Mouse (Mus musculus) heart, adult 2 months (tissue): ENCODE results near the gene Pramel1. TPM values are rescaled to one million over a fixed set of nuclear protein-coding genes. Genes with fewer than 3 reads are reported as not detected.
"Not testable (repeated sequence)": the region's sequence is repeated elsewhere in the genome, so short reads cannot be mapped to it uniquely, and the experiment has no call there.

Experiments
- DNase-seq, 2 experiments: peaks; one replicate each; pipeline ENCODE4 v3.0.0; 2021
- H3K27ac ChIP-seq: fragments of 200-600 bp; 2 replicates; pipeline ENCODE4 v1.8.1; 2022
- H3K27me3 ChIP-seq: fragments of 200-500 bp; 2 replicates; pipeline ENCODE4 v1.6.1; 2012; ENCODE audit warnings: mild to moderate bottlenecking, low read length, inconsistent platforms, mixed read lengths; ENCODE audit not compliant: control insufficient read depth, insufficient read depth
- H3K36me3 ChIP-seq: fragments of 200-500 bp; 2 replicates; pipeline ENCODE4 v1.6.1; 2012; ENCODE audit warnings: low read length, inconsistent platforms; ENCODE audit not compliant: control insufficient read depth, insufficient read depth
- H3K4me1 ChIP-seq: fragments of 200-500 bp; 2 replicates; pipeline ENCODE4 v1.6.1; 2011; ENCODE audit warnings: low read length; ENCODE audit not compliant: control insufficient read depth, insufficient read depth
- H3K4me3 ChIP-seq: fragments of 200-600 bp; 2 replicates; pipeline ENCODE4 v1.8.1; 2022
- H3K79me2 ChIP-seq: fragments of 200-500 bp; replicated peaks from 2 replicates; pipeline ENCODE4 v1.6.1; 2012; ENCODE audit warnings: mild to moderate bottlenecking, inconsistent platforms, low read length, moderate library complexity, mixed read lengths; ENCODE audit not compliant: control insufficient read depth, insufficient read depth
- H3K9ac ChIP-seq: fragments of 200-500 bp; 2 replicates; pipeline ENCODE4 v1.6.1; 2012; ENCODE audit warnings: low read depth, mild to moderate bottlenecking, control low read depth, inconsistent platforms, low read length, mixed read lengths
- CTCF ChIP-seq: fragments of 200-600 bp; IDR thresholded peaks from 2 replicates; pipeline ENCODE4 v1.8.1; 2022; ENCODE audit warnings: antibody characterized with exemption, mild to moderate bottlenecking, moderate library complexity
- EP300 ChIP-seq: fragments of 200-500 bp; IDR thresholded peaks from 2 replicates; pipeline ENCODE4 v1.6.1; 2011; ENCODE audit warnings: low read depth, low read length, control low read depth; ENCODE audit not compliant: insufficient read depth
- POLR2A ChIP-seq: fragments of 200-500 bp; IDR thresholded peaks from 2 replicates; pipeline ENCODE4 v1.6.1; 2011; ENCODE audit warnings: mild to moderate bottlenecking, low read depth, low read length, control low read depth; ENCODE audit not compliant: insufficient read depth
- WGBS: fragments of 180-500 bp; shearing (Covaris S2); methylation state at CpG from one replicate; pipeline ENCODE4 v1.1.7; 2018; 5-methylcytosine and 5-hydroxymethylcytosine counted together
- intact Hi-C: fragments of 180-260 bp; cut with DNase I; formaldehyde crosslinking; loops from one replicate; pipeline ENCODE4 v1.15.1; 2025
- polyA plus RNA-seq: library from polyadenylated mRNA; depleted of rRNA; stranded (reverse); fragments of >200 nt; gene quantifications from 2 replicates; pipeline ENCODE4 v1.2.3, GENCODE M21; 2012; rRNA removed
- total RNA-seq, 2 experiments: library from RNA; stranded (reverse); gene quantifications; 2 replicates each; pipeline ENCODE4 v1.2.3; 2021

Pramel1 gene
- total and polyA plus RNA-seq, 3 experiments, result not detected

GRCm38 (mm10) chr4:143414121-143414520 lies 19.9 kb downstream of the Pramel1 start:
- over 99% methylated on average over 3 of the region's 3 CpGs for WGBS
- intact Hi-C loops, result no loop called here

GRCm38 (mm10) chr4:143426770-143427169 lies 32.5 kb downstream of the Pramel1 start:
- H3K79me2 ChIP-seq, H3K4me1 ChIP-seq, H3K4me3 ChIP-seq, H3K27ac ChIP-seq, intact Hi-C loops, H3K27me3 ChIP-seq, H3K9ac ChIP-seq, DNase-seq, H3K36me3 ChIP-seq: not testable (repeated sequence)
- 55% methylated on average over 5 of the region's 5 CpGs for WGBS

More at GRCm38 (mm10) chr4:143414121-143414520, 19.9 kb downstream of the Pramel1 start:
- no peak for DNase-seq
- no peaks in the 10 kb centered on the region for H3K79me2 ChIP-seq
- H3K9ac ChIP-seq, result no peak overlapping the region
- H3K36me3 ChIP-seq, result peaks cover 14% of the 10 kb centered on the region
- no peak for TF ChIP-seq POLR2A
- TF ChIP-seq CTCF, result no peak
- TF ChIP-seq EP300, result no peak
- no peak overlapping the region for H3K4me3 ChIP-seq
- no peak overlapping the region for H3K27ac ChIP-seq
- peaks cover 3% of the 10 kb centered on the region; the same call in 1 of the 2 replicates for H3K4me1 ChIP-seq
- no peaks in the 10 kb centered on the region for H3K27me3 ChIP-seq

Other genes starting within 250 kb of the Pramel1 start
- gene Prdm2, start 181.4 kb upstream of the Pramel1 start, total RNA-seq, result 10 to 100 TPM; 20.1 to 22.0 TPM
- gene Prdm2, start 181.4 kb upstream of the Pramel1 start, polyA plus RNA-seq, result 9.3 and 12.4 TPM in 2 replicates
- gene Pdpn, start 94.9 kb upstream of the Pramel1 start, total RNA-seq, result 1 to 10 TPM; 5.8 TPM
- gene Pdpn, start 94.9 kb upstream of the Pramel1 start, polyA plus RNA-seq, result 2.7 and 5.0 TPM in 2 replicates
- not detected for gene Lrrc38, start 44.7 kb upstream of the Pramel1 start, total RNA-seq
- gene Lrrc38, start 44.7 kb upstream of the Pramel1 start, polyA plus RNA-seq, result 0.47 and 1.8 TPM in 2 replicates
- gene Pramef8, start 18.0 kb downstream of the Pramel1 start, total RNA-seq, result 1 to 10 TPM; 8.0 to 8.4 TPM
- gene Pramef8, start 18.0 kb downstream of the Pramel1 start, polyA plus RNA-seq, result 4.1 and 10.9 TPM in 2 replicates
- not detected for gene Oog4, start 55.9 kb downstream of the Pramel1 start, total RNA-seq
- gene Oog4, start 55.9 kb downstream of the Pramel1 start, polyA plus RNA-seq, result not detected in 2 replicates
- gene Gm13043, start 116.9 kb downstream of the Pramel1 start, total RNA-seq, result not detected
- gene Gm13043, start 116.9 kb downstream of the Pramel1 start, polyA plus RNA-seq, result not detected in 2 replicates
- not detected for gene Gm13040, start 141.5 kb downstream of the Pramel1 start, total RNA-seq
- gene Gm13040, start 141.5 kb downstream of the Pramel1 start, polyA plus RNA-seq, result not detected in 2 replicates
- not detected for gene BC080695, start 157.3 kb downstream of the Pramel1 start, total RNA-seq
- not detected in 2 replicates for gene BC080695, start 157.3 kb downstream of the Pramel1 start, polyA plus RNA-seq
- gene Gm13057, start 157.3 kb downstream of the Pramel1 start, total RNA-seq, result not detected
- not detected in 2 replicates for gene Gm13057, start 157.3 kb downstream of the Pramel1 start, polyA plus RNA-seq
- not detected for gene Gm13083, start 220.6 kb downstream of the Pramel1 start, total RNA-seq
- gene Gm13083, start 220.6 kb downstream of the Pramel1 start, polyA plus RNA-seq, result not detected in 2 replicates